Mouse (Mus musculus) embryo, embryonic 10 days (tissue): Measurements from ENCODE around the gene Usf3.

Experiments
- DNase-seq: peaks from one replicate; pipeline ENCODE4 v3.0.0-alpha.2; 2015; ENCODE audit warnings: low spot score

Gene Usf3

DNA sequence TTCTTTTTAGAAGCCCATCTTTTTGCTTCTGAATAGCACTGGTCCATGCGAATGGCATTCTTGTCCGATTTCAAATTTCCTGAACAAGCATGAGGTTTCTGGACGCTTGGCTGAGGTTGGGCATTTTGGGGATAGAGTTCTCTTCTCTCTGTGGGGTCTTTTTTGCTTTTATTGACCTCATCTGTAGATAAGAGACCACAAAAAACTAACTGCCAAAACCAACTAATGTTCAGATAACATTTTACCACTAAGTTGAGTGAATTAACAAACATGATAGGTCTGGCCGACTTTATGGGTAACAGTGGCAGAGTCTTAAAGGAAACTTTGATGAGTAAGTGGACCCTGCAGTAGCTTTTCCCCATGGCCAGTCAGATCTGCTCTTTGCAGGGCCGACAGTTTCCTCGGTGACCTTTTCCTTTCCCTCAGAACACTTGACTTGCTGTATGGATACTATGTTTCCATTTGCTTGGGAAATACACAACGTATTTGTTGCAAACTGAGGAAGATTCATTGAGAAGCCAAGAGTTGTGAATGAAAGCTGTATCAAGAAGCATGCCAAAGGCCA is 1.0 kb downstream of the Usf3 start:
- no peak for DNase-seq

DNA sequence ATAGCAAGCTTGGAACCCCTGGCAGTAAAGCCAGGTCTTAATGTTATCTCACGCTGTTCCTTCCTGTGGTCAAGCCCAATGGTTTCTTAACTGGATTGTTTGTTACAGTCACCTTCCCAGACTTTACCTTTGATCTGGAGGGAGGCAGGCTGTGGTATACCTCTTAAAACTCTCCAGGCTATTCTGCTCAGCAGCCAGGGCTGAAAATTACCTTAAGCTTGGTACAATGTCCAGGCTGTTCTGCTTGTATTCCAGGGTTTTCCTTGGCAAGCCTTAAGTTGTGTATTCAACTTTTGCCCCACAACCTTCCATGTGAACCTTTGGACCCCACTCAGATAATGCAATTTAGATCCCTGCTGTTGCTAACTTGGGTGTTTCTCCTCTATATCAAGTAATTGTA is 2.0 kb downstream of the Usf3 start:
- no peak for DNase-seq

DNA sequence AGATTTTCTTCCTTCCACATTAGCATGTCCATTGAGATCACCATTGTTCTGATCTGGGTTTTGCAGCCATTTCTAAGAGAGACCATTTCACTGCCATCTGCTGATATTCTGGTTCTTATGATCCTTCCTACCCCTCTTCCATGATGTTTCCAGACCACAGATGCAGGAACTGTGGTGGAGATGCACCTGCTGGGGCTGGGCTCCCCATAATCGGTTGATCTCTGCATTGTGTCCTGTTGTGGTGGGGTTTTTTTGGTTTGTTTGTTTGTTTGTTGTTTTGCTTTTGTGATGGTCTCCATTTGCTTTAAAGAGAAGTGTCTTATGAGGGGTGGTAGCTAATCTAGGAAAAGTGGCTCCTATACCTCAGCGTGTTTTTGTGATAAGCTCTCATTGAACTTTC is 3.5 kb downstream of the Usf3 start:
- DNase-seq: no peak

DNA sequence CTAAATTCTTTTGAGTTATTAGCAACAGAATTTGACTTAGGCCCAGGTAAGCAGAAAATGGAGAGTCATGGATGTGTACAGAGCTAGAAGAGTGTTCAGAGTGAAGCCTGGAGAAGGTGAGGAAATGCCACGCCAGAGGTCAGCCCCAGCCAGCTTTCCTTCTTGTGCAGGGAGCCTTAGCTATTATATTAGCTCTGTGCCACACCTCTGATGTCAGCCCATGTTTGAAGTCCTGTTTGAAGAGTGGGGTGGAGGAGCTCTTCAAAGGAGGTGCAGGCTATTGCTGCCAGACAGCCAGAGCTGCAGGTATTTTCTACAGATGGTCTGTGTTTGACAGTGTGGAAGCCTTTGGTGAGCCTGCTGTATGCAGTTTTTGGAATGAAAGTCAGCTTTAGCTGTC is 5.5 kb downstream of the Usf3 start:
- no peak for DNase-seq

DNA sequence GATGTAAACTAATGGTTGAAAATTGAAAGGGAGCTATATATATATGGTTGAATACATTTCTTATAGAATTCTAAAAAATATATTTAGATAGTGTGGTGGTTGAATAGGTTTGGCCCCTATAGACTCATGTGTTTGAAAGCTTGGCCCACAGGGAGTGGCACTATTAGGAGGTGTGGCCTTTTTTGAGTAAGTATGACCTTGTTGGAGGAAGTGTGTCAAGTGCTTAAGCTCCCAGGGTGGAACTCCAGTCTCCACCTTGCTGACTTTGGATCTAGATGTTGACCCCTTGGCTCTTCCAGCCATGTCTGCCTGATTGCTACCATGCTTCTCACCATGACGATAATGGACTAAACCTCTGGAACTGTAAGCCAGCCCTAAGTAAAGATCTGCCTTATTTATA is 9.6 kb downstream of the Usf3 start:
- no peak for DNase-seq

DNA sequence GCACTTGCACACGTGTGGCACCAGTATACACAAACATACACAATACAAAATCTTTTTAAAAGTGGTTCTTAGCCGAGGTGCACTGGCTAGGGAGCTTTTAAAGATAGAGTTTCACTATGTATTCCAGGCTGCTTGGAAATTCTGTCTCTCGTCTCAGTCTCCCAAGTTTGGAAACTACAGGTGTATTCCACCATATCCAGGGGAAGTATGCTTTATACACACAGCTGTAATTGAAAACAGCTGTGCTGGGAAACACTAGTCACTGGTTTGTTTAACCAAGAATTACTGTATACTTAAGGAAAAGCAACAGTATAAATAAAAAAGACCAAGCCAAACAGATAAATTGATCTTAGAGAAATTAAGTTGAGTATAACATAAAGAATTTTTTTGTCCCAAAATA is 11.7 kb downstream of the Usf3 start:
- DNase-seq: no peak

DNA sequence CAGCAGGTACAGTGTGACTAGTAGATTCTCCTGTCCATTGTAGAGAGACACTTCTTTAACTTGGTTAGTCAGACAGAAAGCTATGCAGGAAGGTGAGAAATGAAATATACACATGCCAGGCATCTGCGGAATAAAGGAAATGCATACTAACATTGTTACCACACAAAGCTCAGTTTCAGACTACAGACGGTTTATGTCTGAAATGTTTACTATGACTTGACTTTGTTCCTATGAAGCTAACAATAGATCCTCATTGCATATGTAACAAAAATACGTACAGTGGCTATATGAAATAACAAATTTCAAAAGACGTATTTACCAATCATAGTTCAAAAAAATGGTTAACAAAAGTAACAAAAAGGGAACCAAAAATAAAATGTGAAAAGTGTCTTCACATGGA is 14.1 kb downstream of the Usf3 start:
- DNase-seq: no peak

DNA sequence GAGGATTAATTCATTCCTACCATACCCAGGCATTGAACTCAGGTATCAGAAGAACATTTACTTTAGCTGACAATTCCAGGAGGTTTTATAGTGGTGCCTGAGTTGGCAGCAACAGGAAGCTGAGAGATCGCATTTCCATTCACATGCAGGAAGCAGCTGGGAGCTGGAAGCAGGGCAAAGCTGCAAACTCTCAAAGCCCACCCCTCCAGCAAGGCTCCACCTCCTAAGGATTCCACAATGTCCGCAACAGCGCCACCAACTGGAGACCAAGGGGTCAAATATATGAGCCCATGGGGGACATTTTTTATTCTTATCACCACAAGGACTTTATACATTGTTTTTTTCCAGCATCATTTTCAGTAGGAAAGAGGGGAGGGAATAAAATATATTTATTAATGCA is 15.7 kb downstream of the Usf3 start:
- no peak for DNase-seq

DNA sequence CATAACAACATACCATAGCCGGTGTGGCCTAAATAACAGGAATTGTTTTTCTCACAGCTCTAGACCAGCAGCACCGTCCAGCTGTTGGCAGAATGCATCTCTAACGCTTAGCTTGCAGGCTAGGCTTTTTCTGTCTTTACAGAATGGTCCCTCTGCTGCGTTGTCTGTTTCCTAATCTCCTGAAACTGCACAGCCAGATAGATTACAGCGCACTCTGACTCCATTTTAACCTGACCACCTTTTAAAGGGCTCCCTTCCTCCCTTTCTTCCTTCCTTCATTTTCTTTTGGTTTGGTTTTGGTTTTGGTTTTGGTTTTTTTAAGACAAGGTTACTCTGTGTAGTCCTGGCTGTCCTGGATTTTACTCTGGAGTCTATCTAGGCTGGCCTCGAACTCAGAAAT is 17.0 kb downstream of the Usf3 start:
- no peak for DNase-seq

DNA sequence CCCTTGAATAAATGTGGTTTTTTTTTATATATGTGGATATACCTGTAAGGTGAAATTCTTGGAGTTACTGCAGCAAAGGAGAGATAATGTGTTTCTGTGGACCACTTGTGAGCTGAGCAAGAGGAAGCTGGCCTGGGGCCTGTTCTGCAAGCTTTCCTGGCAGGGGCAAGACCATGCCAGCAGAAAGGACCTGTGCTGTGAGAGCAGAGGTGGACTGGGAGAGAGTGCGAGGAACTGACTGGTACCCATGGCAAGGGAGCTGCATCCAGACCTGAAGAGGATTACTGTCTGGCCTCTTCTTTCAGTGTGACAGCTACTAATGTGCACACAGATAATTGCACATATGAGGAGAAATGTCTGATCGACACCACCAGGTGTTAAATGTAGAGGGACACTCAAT is 17.9 kb downstream of the Usf3 start:
- no peak for DNase-seq

DNA sequence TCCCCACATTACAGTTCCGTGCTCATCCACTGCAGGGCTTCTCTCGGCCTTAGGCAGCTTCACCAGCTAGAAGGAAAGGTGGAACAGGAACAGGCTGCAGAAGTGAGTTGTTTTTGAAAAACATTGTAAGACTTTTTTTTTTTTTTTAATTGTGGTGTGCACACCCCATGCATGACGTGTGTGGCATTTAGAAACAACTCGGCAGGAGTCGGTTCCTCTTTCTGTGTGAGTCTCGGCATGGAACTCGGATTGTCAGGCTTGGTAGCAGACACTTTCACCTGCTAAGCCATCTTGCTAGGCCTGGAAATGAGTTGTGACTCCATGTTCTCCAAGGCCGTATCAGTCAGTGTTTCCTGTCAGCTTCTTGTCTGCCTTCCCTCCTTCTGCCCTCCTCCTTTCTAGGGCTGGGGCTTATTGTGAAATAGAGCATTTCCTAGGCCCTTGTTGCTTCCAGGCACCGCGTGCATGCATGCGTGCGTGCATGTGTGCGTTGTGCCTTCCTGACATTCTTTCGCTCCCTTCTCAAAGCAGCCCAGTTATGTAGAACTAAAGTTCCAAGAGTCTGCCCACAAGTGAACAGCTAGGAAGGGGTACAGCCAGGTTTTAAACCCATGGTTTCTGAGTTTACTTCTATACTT is 26.1 kb downstream of the Usf3 start:
- DNase-seq: no peak

DNA sequence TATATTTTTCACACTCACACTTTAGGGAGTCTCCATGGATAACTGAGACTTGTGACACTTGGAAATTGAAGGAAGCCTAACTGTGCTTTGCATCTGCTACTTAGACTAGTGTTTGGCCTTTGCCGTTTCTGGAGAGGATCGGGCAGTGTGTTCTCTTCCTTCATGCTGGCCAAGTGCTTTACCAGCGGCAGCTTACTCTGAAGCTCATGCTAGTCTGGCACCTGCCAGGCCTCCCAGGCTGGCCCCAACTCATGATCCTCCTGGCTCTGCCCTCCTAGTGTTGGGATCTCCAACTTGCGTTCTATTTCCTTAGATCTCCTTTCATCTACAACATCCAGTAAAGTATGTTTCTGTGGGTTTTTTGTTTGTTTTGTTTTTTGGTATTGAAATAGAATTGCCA is 27.1 kb downstream of the Usf3 start:
- no peak for DNase-seq

DNA sequence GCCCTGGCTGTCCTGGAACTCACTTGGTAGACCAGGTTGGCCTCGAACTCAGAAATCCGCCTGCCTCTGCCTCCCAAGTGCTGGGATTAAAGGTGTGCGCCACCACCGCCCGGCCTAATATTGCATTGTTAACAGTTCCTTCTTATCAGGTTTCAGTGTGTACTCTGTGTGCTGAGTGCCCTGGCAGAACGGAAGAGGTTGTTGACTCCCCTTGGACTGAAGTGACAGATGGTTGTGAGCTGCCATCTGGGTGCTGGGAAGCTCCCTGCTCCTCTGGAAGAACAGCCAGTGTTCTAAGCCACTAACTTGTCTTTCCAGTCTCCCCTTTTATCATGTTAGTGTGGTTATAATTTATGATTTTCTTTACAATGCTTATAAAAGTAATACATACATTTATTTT is 31.3 kb downstream of the Usf3 start:
- no peak for DNase-seq

DNA sequence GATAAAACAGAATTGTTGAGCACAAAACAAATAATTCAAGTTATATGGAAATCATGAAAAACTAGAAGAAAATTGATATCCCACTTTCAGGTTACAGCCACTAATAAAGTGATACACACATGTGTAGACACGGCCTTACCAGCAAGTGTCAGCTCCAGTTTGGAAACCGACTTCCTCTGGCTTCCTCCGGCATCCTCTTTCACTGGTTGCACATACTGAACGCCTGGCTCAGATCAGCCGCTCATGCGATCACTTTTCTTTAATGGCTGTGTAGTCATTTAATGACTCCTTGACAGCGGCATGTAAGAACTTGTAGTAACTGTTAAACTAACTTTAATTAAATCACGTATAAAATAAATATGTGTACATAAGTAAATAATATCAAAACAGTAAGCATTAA is 32.9 kb downstream of the Usf3 start:
- DNase-seq: no peak

DNA sequence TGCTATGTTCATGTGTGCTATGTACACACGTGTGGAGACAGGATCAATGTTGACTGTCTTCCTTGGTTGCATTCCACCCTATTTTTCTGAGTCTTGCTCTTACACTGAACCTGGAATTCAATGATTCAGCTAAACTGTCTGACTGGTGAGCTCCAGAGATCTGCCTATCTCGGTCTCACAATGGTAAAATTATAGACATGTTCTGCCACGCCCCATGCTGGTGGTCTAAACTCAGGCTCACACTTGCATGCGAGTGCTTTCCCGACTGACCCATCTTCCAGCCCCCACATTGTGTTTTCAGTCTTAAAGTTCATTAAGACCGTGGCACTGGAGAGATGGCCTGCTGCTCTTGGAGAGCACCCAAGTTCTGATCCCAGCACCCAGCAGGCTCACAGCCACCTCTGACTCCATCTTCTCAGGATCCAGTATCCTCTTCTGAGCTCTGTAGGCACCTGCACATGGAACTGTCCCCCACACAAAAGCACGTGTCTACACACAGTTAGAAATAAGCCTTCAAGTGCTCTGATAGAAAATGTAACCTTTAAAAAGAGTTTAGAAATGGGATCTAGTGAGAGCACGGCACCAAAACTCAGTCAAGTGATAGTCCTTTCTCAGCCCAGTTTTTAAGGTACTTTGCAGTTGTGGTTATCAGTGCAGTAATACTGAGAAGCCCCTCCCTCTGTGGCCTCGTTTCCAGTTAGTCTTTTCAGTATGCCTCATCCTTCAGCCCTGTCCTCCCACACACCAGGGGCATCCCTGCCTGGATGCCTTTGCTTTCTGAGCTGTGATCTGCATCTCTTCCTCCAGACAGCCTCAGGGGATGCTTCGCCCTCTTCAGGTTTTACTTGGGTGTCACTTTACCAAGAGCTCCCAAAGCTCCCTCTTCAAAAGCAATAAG is 37.4 kb downstream of the Usf3 start:
- no peak for DNase-seq

DNA sequence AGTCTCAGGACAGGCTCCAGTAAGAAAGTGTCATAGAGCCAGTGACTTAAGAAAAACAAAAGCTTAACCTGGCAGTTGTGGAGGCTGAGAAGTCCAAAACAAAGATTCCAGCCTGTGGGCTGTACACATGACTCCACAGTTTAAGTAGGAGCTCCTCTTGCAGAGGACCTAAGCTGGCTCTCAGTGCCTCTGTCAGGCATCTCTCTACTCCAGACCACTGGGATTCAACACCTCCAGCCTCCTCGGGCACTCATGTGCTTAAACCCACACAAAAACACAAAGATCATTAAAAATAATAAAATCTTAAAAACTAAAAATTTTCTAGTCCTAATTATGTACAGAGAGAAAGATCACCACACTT is 38.0 kb downstream of the Usf3 start:
- no peak for DNase-seq

DNA sequence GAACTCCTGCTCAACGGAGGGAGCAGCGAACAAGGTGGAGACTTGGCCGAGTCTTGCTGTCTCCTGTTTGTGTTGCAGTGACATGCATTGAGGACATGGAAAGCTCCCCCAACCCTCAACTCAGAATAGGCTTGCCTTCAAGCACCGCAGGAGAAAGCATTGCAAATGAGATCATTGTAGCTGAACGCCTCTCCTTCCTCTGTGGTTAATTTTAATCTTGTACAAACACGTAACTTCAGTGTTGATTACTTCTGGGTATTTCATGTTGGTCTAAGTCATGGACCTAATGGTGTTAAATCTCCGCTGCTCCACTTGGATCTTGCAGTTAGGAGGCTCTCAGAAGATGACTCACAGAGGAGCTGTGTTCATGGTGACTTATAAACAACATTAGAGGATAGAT is 39.7 kb downstream of the Usf3 start:
- no peak for DNase-seq

DNA sequence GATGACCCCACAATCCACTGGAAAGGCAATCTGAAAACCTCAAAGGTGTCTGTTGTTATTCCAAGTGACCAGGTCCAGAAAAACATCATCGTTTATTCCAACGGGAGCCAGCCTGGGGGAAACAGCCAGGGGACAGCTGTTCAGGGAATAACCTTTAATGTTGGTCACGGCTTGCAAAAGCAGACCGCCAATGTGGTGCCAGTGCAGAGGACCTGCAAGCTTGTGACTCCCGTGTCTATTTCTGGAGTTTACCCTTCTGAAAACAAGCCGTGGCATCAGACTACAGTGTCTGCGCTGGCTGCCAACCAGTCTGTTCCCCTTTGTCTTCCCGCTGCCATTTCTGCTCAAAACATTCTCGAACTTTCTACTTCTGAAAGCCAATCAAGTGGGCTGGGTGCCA is 42.5 kb downstream of the Usf3 start:
- DNase-seq: no peak

DNA sequence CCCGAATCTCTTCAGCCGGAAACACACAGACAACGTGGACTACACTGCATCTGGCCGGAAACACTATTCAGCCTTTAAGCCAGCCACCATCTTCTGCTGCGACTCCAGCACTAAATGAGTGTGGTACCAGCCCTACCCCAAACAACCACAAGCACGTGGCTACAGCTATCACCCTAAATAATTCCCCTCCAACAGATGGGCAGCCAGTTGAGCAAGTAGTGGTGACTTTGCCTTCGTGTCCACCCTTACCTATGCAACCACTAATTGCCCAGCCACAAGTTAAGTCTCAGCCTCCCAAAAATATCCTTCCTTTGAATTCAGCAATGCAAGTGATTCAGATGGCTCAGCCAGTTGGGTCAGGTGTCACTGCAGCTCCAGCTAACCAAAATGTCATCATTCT is 43.4 kb downstream of the Usf3 start:
- DNase-seq: no peak

DNA sequence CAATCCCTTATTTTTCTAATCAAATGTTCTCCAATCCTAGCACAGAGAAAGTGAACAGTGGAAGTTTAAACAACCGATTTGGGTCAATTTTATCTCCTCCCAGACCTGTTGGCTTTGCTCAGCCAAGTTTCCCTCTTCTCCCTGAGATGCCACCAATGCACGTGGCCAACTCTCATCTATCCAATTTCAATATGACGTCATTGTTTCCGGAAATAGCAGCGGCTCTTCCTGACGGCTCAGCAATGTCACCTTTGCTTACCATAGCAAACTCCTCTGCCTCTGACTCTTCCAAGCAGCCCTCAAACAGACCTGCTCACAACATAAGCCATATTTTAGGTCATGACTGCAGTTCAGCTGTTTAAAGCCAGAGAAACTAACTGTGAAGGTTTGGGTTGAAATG is 48.4 kb downstream of the Usf3 start:
- no peak for DNase-seq

DNA sequence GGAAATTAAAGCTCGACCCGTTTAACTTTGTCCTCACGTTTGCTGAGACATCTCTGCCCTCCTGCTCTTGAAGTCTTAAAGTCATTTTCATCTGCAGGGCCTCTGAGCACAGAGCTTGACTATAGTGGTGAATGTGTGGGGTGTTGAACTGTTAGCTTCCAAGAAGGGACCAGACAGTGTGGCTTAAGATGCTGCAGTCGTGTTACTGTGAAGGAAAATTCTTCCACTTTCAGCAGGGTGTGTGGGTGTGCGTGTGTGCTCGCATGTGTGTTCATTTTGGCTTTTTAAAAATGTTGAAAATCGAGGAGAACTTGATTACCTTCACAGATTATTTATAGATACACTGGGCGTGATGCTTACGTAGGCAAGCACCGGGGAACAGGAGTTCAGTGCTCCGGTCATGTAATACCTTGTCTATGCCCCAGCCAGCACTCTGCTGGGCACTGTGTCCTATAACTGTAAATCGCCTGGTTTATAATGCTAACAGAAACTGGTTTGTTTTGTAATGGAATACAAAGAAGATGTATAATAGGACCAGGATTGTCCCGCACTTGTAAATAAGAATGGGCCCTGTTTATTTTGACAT is 53.8 kb downstream of the Usf3 start:
- no peak for DNase-seq

DNA sequence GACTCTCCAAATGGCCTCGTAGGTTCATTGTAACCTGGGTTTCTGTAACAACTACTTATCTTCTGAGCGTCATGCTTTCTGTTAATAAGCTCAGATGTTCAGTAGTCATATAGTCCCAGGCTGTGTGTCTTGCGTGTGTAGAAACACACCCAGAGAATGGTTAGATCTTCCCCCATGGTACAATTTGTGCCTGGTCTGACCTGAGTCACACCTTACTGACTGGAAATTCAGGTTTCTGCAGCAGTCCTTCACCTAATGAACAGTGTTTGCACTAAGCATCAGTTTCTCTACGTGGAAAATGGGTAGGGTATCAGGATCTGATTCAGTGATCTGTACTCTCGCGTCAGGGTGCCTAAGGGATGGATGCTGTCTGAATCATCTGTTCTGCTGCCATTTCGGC is 60.0 kb downstream of the Usf3 start:
- DNase-seq: no peak

DNA sequence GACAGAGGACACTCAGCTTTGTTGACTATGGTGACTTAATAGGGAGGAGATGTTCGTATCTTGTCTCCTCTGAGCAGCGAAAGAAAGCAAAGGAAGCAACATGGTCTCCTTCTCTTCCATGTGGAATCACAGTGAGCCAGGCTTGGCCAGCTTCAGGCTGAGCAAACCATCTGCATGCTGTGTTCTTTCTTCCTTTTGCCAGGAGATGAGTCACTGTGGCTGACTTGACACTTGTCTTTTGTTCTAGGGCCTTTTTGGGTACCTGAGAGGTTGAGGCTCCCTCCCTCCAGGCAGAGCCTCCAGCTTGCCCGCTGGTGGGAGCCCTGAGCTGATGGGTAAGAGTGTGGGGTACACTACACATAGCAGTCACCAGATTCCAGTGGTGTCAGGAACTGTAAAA is 64.8 kb downstream of the Usf3 start:
- DNase-seq: no peak
